12 mouse cellular contexts compared by ENCODE assay signal in genomic region chr1:171187851-171188700, GRCm38 (mm10). TPM values are rescaled to one million over a fixed set of nuclear protein-coding genes. Genes with fewer than 3 reads are reported as not detected.
DNase-seq lines count a peak whose midpoint lies in the region; ATAC-seq lines count a peak whose summit lies in the region.
"Had no signal": no experiment of that assay in that cellular context is flagged by ENCODE, and none has a peak within 500 bp of the region (broad histone marks: within the 10 kb centered on the region; RNA-seq: fewer than 3 reads in every experiment).

No protein-coding gene starts in this region.

- no peaks in the 10 kb centered on the region for H3K9me3 ChIP-seq in neural tube, embryonic 11.5 days (ENCODE audit: control insufficient read depth, low read length)
- no peaks in the 10 kb centered on the region for H3K9me3 ChIP-seq in hindbrain, embryonic 13.5 days
- no peaks in the 10 kb centered on the region for H3K9me3 ChIP-seq in neural tube, embryonic 14.5 days (ENCODE audit: control insufficient read depth, low read length)
- H3K9me3 ChIP-seq: limb, embryonic 12.5 days had no signal

- no peak overlapping the region for H3K4me2 ChIP-seq in neural tube, embryonic 11.5 days (ENCODE audit: low read depth)
- peak overlapping the region; percentile 25; the same call in 1 of the 2 replicates for H3K4me2 ChIP-seq in hindbrain, embryonic 13.5 days
- no peak overlapping the region for H3K4me2 ChIP-seq in neural tube, embryonic 14.5 days (ENCODE audit: low read depth, low read length)
- H3K4me2 ChIP-seq: limb, embryonic 12.5 days had no signal

- no peak overlapping the region for H3K4me3 ChIP-seq in neural tube, embryonic 11.5 days (ENCODE audit: low read depth, low read length)
- no peak overlapping the region for H3K4me3 ChIP-seq in hindbrain, embryonic 13.5 days
- H3K4me3 ChIP-seq in neural tube, embryonic 14.5 days (ENCODE audit: low read depth, low read length): no peak overlapping the region
- H3K4me3 ChIP-seq: limb, embryonic 12.5 days had no signal

- H3K27me3 ChIP-seq in neural tube, embryonic 11.5 days (ENCODE audit: control insufficient read depth, insufficient read depth, low read length): peaks cover 3% of the 10 kb centered on the region; the same call in 1 of the 2 replicates
- H3K27me3 ChIP-seq in hindbrain, embryonic 13.5 days: peaks cover 18% of the 10 kb centered on the region
- H3K27me3 ChIP-seq in neural tube, embryonic 14.5 days (ENCODE audit: control insufficient read depth, insufficient read depth, low read length): no peaks in the 10 kb centered on the region
- H3K27me3 ChIP-seq: Patski had no signal

- peaks cover 12% of the 10 kb centered on the region for H3K4me1 ChIP-seq in neural tube, embryonic 11.5 days (ENCODE audit: control insufficient read depth, insufficient read depth, low read length)
- peaks cover 27% of the 10 kb centered on the region for H3K4me1 ChIP-seq in hindbrain, embryonic 13.5 days (replicated peaks)
- H3K4me1 ChIP-seq in neural tube, embryonic 14.5 days (ENCODE audit: control insufficient read depth, insufficient read depth, low read length): peaks cover 16% of the 10 kb centered on the region

- ATAC-seq in neural tube, embryonic 11.5 days (ENCODE audit: insufficient read depth, low FRiP score, low TSS enrichment): peak; percentile 48; the same call in 1 of the 2 replicates
- no peak for ATAC-seq in hindbrain, embryonic 13.5 days (ENCODE audit: low FRiP score)
- ATAC-seq in neural tube, embryonic 14.5 days (ENCODE audit: low read depth): 0 out of 2 replicates have a peak, but pooled peaks have one; percentile 12
- ATAC-seq: Patski had no signal

- WGBS in neural tube, embryonic 11.5 days: 32% methylated on average over 13 of the region's 13 CpGs
- 24% methylated on average over 13 of the region's 13 CpGs for WGBS in hindbrain, embryonic 13.5 days
- 26% methylated on average over 13 of the region's 13 CpGs for WGBS in neural tube, embryonic 14.5 days

- H3K27ac ChIP-seq in neural tube, embryonic 11.5 days (ENCODE audit: low read depth, low read length): no peak overlapping the region
- H3K27ac ChIP-seq in hindbrain, embryonic 13.5 days: peak overlapping the region; percentile 2; the same call in 1 of the 2 replicates
- 0 out of 2 replicates have a peak overlapping the region, but pooled peaks have one; percentile 0 for H3K27ac ChIP-seq in neural tube, embryonic 14.5 days (ENCODE audit: low read depth, low read length)

- H3K36me3 ChIP-seq in neural tube, embryonic 11.5 days (ENCODE audit: control insufficient read depth, insufficient read depth, low read length): no peaks in the 10 kb centered on the region
- H3K36me3 ChIP-seq in hindbrain, embryonic 13.5 days: no peaks in the 10 kb centered on the region
- no peaks in the 10 kb centered on the region for H3K36me3 ChIP-seq in neural tube, embryonic 14.5 days (ENCODE audit: control insufficient read depth, insufficient read depth, low read length)
- H3K36me3 ChIP-seq: limb, embryonic 12.5 days had no signal

- H3K9ac ChIP-seq in neural tube, embryonic 11.5 days (ENCODE audit: low read length): no peak overlapping the region
- no peak overlapping the region for H3K9ac ChIP-seq in hindbrain, embryonic 13.5 days
- H3K9ac ChIP-seq in neural tube, embryonic 14.5 days (replicated peaks; ENCODE audit: low read depth, low read length): no peak overlapping the region
- H3K9ac ChIP-seq: limb, embryonic 12.5 days had no signal

- DNase-seq in adrenal gland, adult (ENCODE audit: inconsistent age in 2 of 2, low spot score in 1 of 2): peak; percentile 22 to 60
- no peak for DNase-seq in adrenal gland, postnatal 14 days
- DNase-seq in neural tube, embryonic 11.5 days (ENCODE audit: low spot score): peak; percentile 38
- DNase-seq in neural tube, embryonic 10.5 days (ENCODE audit: extremely low spot score, low spot score): no peak
- no peak for DNase-seq in kidney, adult 11 months
- no peak for DNase-seq in cerebellum, adult 9-10 months
- DNase-seq: lung, postnatal 14 days had no signal

RNA-seq across cellular contexts. Expression of gene Pcp4l1, which starts 8.0 kb away (rescaled TPM):
- 37.7 and 40.5 TPM in 2 replicates for total RNA-seq in adrenal gland, postnatal 14 days (2021)
- polyA plus RNA-seq in neural tube, embryonic 11.5 days (2014; fragmentation: Nextera tagmentation; extraction: Ambion mirVana): 3.8 and 4.8 TPM in 2 replicates
- polyA plus RNA-seq in hindbrain, embryonic 13.5 days (2015; fragmentation: Nextera tagmentation; extraction: Ambion mirVana): 25.1 and 44.1 TPM in 2 replicates
- polyA plus RNA-seq in neural tube, embryonic 14.5 days (2014; fragmentation: Nextera tagmentation; extraction: Ambion mirVana): 31.8 and 41.6 TPM in 2 replicates

RNA-seq across cellular contexts. Expression of gene Nr1i3, which starts 25.7 kb away (rescaled TPM):
- 0.83 and 12.4 TPM in 2 replicates for total RNA-seq in adrenal gland, postnatal 14 days (2021)
- polyA plus RNA-seq in neural tube, embryonic 11.5 days (2014; fragmentation: Nextera tagmentation; extraction: Ambion mirVana): 0.23 TPM in 1 of 2 replicates, not detected in the other
- polyA plus RNA-seq in hindbrain, embryonic 13.5 days (2015; fragmentation: Nextera tagmentation; extraction: Ambion mirVana): 0.32 and 0.48 TPM in 2 replicates
- polyA plus RNA-seq in neural tube, embryonic 14.5 days (2014; fragmentation: Nextera tagmentation; extraction: Ambion mirVana): 0.20 and 0.32 TPM in 2 replicates
- total RNA-seq: heart, adult 18-20 months had no signal

RNA-seq across cellular contexts. Expression of gene Tomm40l, which starts 34.2 kb away (rescaled TPM):
- total RNA-seq in adrenal gland, postnatal 14 days (2021): 52.7 and 58.6 TPM in 2 replicates
- polyA plus RNA-seq in neural tube, embryonic 11.5 days (2014; fragmentation: Nextera tagmentation; extraction: Ambion mirVana): 24.8 and 36.6 TPM in 2 replicates
- polyA plus RNA-seq in hindbrain, embryonic 13.5 days (2015; fragmentation: Nextera tagmentation; extraction: Ambion mirVana): 35.4 and 42.4 TPM in 2 replicates
- 41.5 and 45.5 TPM in 2 replicates for polyA plus RNA-seq in neural tube, embryonic 14.5 days (2014; fragmentation: Nextera tagmentation; extraction: Ambion mirVana)

RNA-seq across cellular contexts. Expression of gene Apoa2, which starts 36.8 kb away (rescaled TPM):
- total RNA-seq in adrenal gland, postnatal 14 days (2021): 80.2 and 1,683 TPM in 2 replicates
- 4.6 and 4.9 TPM in 2 replicates for polyA plus RNA-seq in neural tube, embryonic 11.5 days (2014; fragmentation: Nextera tagmentation; extraction: Ambion mirVana)
- 4.4 and 6.0 TPM in 2 replicates for polyA plus RNA-seq in hindbrain, embryonic 13.5 days (2015; fragmentation: Nextera tagmentation; extraction: Ambion mirVana)
- 7.9 and 8.2 TPM in 2 replicates for polyA plus RNA-seq in neural tube, embryonic 14.5 days (2014; fragmentation: Nextera tagmentation; extraction: Ambion mirVana)
- polyA plus RNA-seq: Patski had no signal

RNA-seq across cellular contexts. Expression of gene Mpz, which starts 37.6 kb away (rescaled TPM):
- 1.5 and 3.2 TPM in 2 replicates for total RNA-seq in adrenal gland, postnatal 14 days (2021)
- 2.9 and 4.2 TPM in 2 replicates for polyA plus RNA-seq in neural tube, embryonic 11.5 days (2014; fragmentation: Nextera tagmentation; extraction: Ambion mirVana)
- polyA plus RNA-seq in hindbrain, embryonic 13.5 days (2015; fragmentation: Nextera tagmentation; extraction: Ambion mirVana): 4.9 and 7.9 TPM in 2 replicates
- polyA plus RNA-seq in neural tube, embryonic 14.5 days (2014; fragmentation: Nextera tagmentation; extraction: Ambion mirVana): 11.8 TPM in 1 of 2 replicates, not detected in the other

Comparison
In these comparisons a context has a peak if more than half of its experiments do, and no peak if none do; other contexts are left out.
1. DNase-seq: peak in adrenal gland, adult (2 of 2) and neural tube, embryonic 11.5 days (single experiment); none in adrenal gland, postnatal 14 days (single experiment), neural tube, embryonic 10.5 days (single experiment), kidney, adult 11 months (single experiment) and cerebellum, adult 9-10 months (single experiment).